ENCODE assay signal across 8 mouse cellular contexts in genomic region chr15:98676940-98677728, GRCm38 (mm10). TPM values are rescaled to one million over a fixed set of nuclear protein-coding genes. Genes with fewer than 3 reads are reported as not detected.
DNase-seq lines count a peak whose midpoint lies in the region; ATAC-seq and TF ChIP-seq lines count a peak whose summit lies in the region.

TSS of gene Rnd1 (minus strand) at chr15:98677461.

- H3K4me1 ChIP-seq in embryonic facial prominence, embryonic 14.5 days (ENCODE audit: control insufficient read depth, insufficient read depth, low read length): 0 out of 2 replicates have a peak, but pooled peaks cover 4% of the 10 kb centered on the region
- peaks cover 7% of the 10 kb centered on the region for H3K4me1 ChIP-seq in heart, adult 2 months (ENCODE audit: control insufficient read depth, insufficient read depth, low read length)
- H3K4me1 ChIP-seq in kidney, adult 2 months (ENCODE audit: control insufficient read depth, insufficient read depth, low read length): no peaks in the 10 kb centered on the region
- H3K4me1 ChIP-seq in limb, embryonic 11.5 days (ENCODE audit: control insufficient read depth, insufficient read depth, low read length): peaks cover 6% of the 10 kb centered on the region
- H3K4me1 ChIP-seq in midbrain, embryonic 13.5 days (replicated peaks): peaks cover 46% of the 10 kb centered on the region
- peaks cover 8% of the 10 kb centered on the region for H3K4me1 ChIP-seq in small intestine, adult 2 months (ENCODE audit: control insufficient read depth, insufficient read depth, insufficient read length, low read length)

- no peaks in the 10 kb centered on the region for H3K9me3 ChIP-seq in embryonic facial prominence, embryonic 14.5 days (ENCODE audit: control insufficient read depth, low read length)
- no peaks in the 10 kb centered on the region for H3K9me3 ChIP-seq in limb, embryonic 11.5 days (ENCODE audit: control insufficient read depth, low read length)
- H3K9me3 ChIP-seq in midbrain, embryonic 13.5 days: no peaks in the 10 kb centered on the region

- peak; percentile 100 for ATAC-seq in embryonic facial prominence, embryonic 14.5 days (ENCODE audit: low read depth)
- ATAC-seq in limb, embryonic 11.5 days (ENCODE audit: insufficient number of reproducible peaks, low FRiP score, low TSS enrichment, low read depth): peak; percentile 95
- peak; percentile 97 for ATAC-seq in midbrain, embryonic 13.5 days

- H3K36me3 ChIP-seq in embryonic facial prominence, embryonic 14.5 days (ENCODE audit: control insufficient read depth, insufficient read depth, low read length): no peaks in the 10 kb centered on the region
- H3K36me3 ChIP-seq in heart, adult 2 months (ENCODE audit: control insufficient read depth, insufficient read depth, low read length): no peaks in the 10 kb centered on the region
- H3K36me3 ChIP-seq in kidney, adult 2 months (ENCODE audit: control insufficient read depth, insufficient read depth, low read length): no peaks in the 10 kb centered on the region
- no peaks in the 10 kb centered on the region for H3K36me3 ChIP-seq in limb, embryonic 11.5 days (ENCODE audit: control insufficient read depth, insufficient read depth, low read length)
- H3K36me3 ChIP-seq in midbrain, embryonic 13.5 days: no peaks in the 10 kb centered on the region
- H3K36me3 ChIP-seq in small intestine, adult 2 months (ENCODE audit: control insufficient read depth, insufficient read depth, low read length): no peaks in the 10 kb centered on the region

- H3K27ac ChIP-seq in embryonic facial prominence, embryonic 14.5 days (replicated peaks; ENCODE audit: low read depth, low read length): no peak within 1 kb of the TSS
- peak within 1 kb of the TSS; percentile 60 for H3K27ac ChIP-seq in heart, adult 2 months
- no peak within 1 kb of the TSS for H3K27ac ChIP-seq in kidney, adult 2 months (ENCODE audit: insufficient read depth, low read depth, low read length)
- H3K27ac ChIP-seq in limb, embryonic 11.5 days (replicated peaks; ENCODE audit: low read depth, low read length): no peak within 1 kb of the TSS
- no peak within 1 kb of the TSS for H3K27ac ChIP-seq in midbrain, embryonic 13.5 days
- H3K27ac ChIP-seq in small intestine, adult 2 months (ENCODE audit: insufficient read depth, low read depth, low read length): no peak within 1 kb of the TSS

- H3K4me3 ChIP-seq in embryonic facial prominence, embryonic 14.5 days (ENCODE audit: low read depth, low read length): peak within 1 kb of the TSS; percentile 34
- H3K4me3 ChIP-seq in heart, adult 2 months: peak within 1 kb of the TSS; percentile 76
- H3K4me3 ChIP-seq in kidney, adult 2 months (ENCODE audit: insufficient read depth, low read depth, low read length): peak within 1 kb of the TSS; percentile 71
- H3K4me3 ChIP-seq in limb, embryonic 11.5 days (ENCODE audit: low read depth, low read length): peak within 1 kb of the TSS; percentile 33
- H3K4me3 ChIP-seq in midbrain, embryonic 13.5 days (replicated peaks): peak within 1 kb of the TSS; percentile 54
- H3K4me3 ChIP-seq in small intestine, adult 2 months (ENCODE audit: low read depth, low read length): peak within 1 kb of the TSS; percentile 65

- no peaks in the 10 kb centered on the region for H3K79me2 ChIP-seq in heart, adult 2 months (replicated peaks; ENCODE audit: control insufficient read depth, insufficient read depth, low read length)

- H3K27me3 ChIP-seq in embryonic facial prominence, embryonic 14.5 days (replicated peaks; ENCODE audit: control insufficient read depth, insufficient read depth, low read length): peaks cover 44% of the 10 kb centered on the region
- no peaks in the 10 kb centered on the region for H3K27me3 ChIP-seq in heart, adult 2 months (ENCODE audit: control insufficient read depth, insufficient read depth, low read length)
- no peaks in the 10 kb centered on the region for H3K27me3 ChIP-seq in kidney, adult 2 months (replicated peaks; ENCODE audit: control insufficient read depth, insufficient read depth, low read length)
- peaks cover 36% of the 10 kb centered on the region for H3K27me3 ChIP-seq in limb, embryonic 11.5 days (ENCODE audit: control insufficient read depth, insufficient read depth, low read length)
- 0 out of 2 replicates have a peak, but pooled peaks cover 9% of the 10 kb centered on the region for H3K27me3 ChIP-seq in midbrain, embryonic 13.5 days
- H3K27me3 ChIP-seq in small intestine, adult 2 months (ENCODE audit: control insufficient read depth, insufficient read depth, low read length): peaks cover 31% of the 10 kb centered on the region

- peak; percentile 12 for TF ChIP-seq CTCF in heart, adult 2 months (IDR thresholded peaks at IDR 0.05)
- no peak for TF ChIP-seq CTCF in kidney, adult 2 months (conservative IDR thresholded peaks at IDR 0.05; ENCODE audit: insufficient read depth, insufficient read length, low read depth, low read length)
- no peak for TF ChIP-seq CTCF in small intestine, adult 2 months (IDR thresholded peaks at IDR 0.05; ENCODE audit: extremely low read depth, insufficient read length, insufficient replicate concordance, low read depth, low read length)

- peak; percentile 100 for TF ChIP-seq POLR2A in heart, adult 2 months (IDR thresholded peaks at IDR 0.05; ENCODE audit: insufficient read depth, low read depth, low read length)
- peak; percentile 97 for TF ChIP-seq POLR2A in kidney, adult 2 months (IDR thresholded peaks at IDR 0.05; ENCODE audit: low read depth, low read length)
- peak; percentile 98 for TF ChIP-seq POLR2A in small intestine, adult 2 months (IDR thresholded peaks at IDR 0.05; ENCODE audit: low read depth, low read length)

- TF ChIP-seq EP300 in heart, adult 2 months (IDR thresholded peaks at IDR 0.05; ENCODE audit: insufficient read depth, low read depth, low read length): peak; percentile 75; the same call in 1 of the 2 replicates

- WGBS in embryonic facial prominence, embryonic 14.5 days: under 1% methylated on average over 25 of the region's 37 CpGs
- 2% methylated on average over 37 of the region's 37 CpGs for WGBS in heart, adult 2 months
- 1% methylated on average over 37 of the region's 37 CpGs for WGBS in kidney, adult 2 months
- 1% methylated on average over 37 of the region's 37 CpGs for whole genome bisulfite sequencing in limb, embryonic 11.5 days
- under 1% methylated on average over 37 of the region's 37 CpGs for WGBS in midbrain, embryonic 13.5 days
- under 1% methylated on average over 37 of the region's 37 CpGs for WGBS in small intestine, adult 2 months

- intact Hi-C loops in heart, adult 2 months (cut with DNase I): no loop called here

- DNase-seq in A20 (ENCODE audit: low read depth, low spot score): peak; percentile 92
- peak; percentile 19 to 57 for DNase-seq in adrenal gland, postnatal 4 days (ENCODE audit: low spot score in 2 of 2)
- peak; percentile 95 for DNase-seq in embryonic facial prominence, embryonic 14.5 days (ENCODE audit: low spot score)
- peak; percentile 87 to 89 for DNase-seq in heart, adult 2 months
- DNase-seq in kidney, adult 2 months: peak; percentile 93
- peak; percentile 80 for DNase-seq in limb, embryonic 11.5 days (ENCODE audit: low spot score)

- peak within 1 kb of the TSS; percentile 16; the same call in 1 of the 2 replicates for H3K9ac ChIP-seq in embryonic facial prominence, embryonic 14.5 days (ENCODE audit: low read depth, low read length)
- H3K9ac ChIP-seq in heart, adult 2 months (ENCODE audit: low read depth, low read length): peak within 1 kb of the TSS; percentile 71
- H3K9ac ChIP-seq in limb, embryonic 11.5 days (ENCODE audit: low read length): 0 out of 2 replicates have a peak within 1 kb of the TSS, but pooled peaks have one; percentile 4
- peak within 1 kb of the TSS; percentile 71 for H3K9ac ChIP-seq in midbrain, embryonic 13.5 days (replicated peaks)

- H3K4me2 ChIP-seq in embryonic facial prominence, embryonic 14.5 days (ENCODE audit: low read depth, low read length): peak within 1 kb of the TSS; percentile 65
- peak within 1 kb of the TSS; percentile 71 for H3K4me2 ChIP-seq in limb, embryonic 11.5 days (ENCODE audit: low read depth, severe bottlenecking)
- peak within 1 kb of the TSS; percentile 98 for H3K4me2 ChIP-seq in midbrain, embryonic 13.5 days (replicated peaks)

RNA-seq across cellular contexts. Expression of gene Rnd1, which starts in this region (rescaled TPM):
- 1 to 10 TPM; 1.1 to 1.9 TPM for total RNA-seq in adrenal gland, postnatal 4 days (2021)
- 0.42 TPM in 2 replicates for polyA plus RNA-seq in embryonic facial prominence, embryonic 14.5 days (2014; fragmentation: Nextera tagmentation; extraction: Ambion mirVana)
- total RNA-seq in heart, adult 2 months (2021): 1 to 10 TPM; 1.1 to 1.3 TPM
- polyA plus RNA-seq in heart, adult 2 months (2012; rRNA removed): 2.6 and 3.3 TPM in 2 replicates
- 2.2 and 2.8 TPM in 2 replicates for polyA plus RNA-seq in kidney, adult 2 months (2012; rRNA removed)
- polyA plus RNA-seq in limb, embryonic 11.5 days (2014; fragmentation: Nextera tagmentation; extraction: Ambion mirVana): 0.29 and 0.37 TPM in 2 replicates
- polyA plus RNA-seq in midbrain, embryonic 13.5 days (2015; fragmentation: Nextera tagmentation; extraction: Ambion mirVana): 10.2 and 12.7 TPM in 2 replicates
- 1.6 and 2.2 TPM in 2 replicates for polyA plus RNA-seq in small intestine, adult 2 months (2012; rRNA removed)

Comparison
In these comparisons a context has a peak if more than half of its experiments do, and no peak if none do; other contexts are left out.
1. Peak in DNase-seq, ATAC-seq, H3K4me3 ChIP-seq, H3K9ac ChIP-seq and H3K4me2 ChIP-seq in embryonic facial prominence, embryonic 14.5 days; RNA of the gene not detected or under 1 TPM.
2. Peak in DNase-seq, ATAC-seq, H3K4me3 ChIP-seq, H3K9ac ChIP-seq and H3K4me2 ChIP-seq in limb, embryonic 11.5 days; RNA of the gene not detected or under 1 TPM.
3. DNase-seq: peak in every context shown above with its lines; median percentile 95 in embryonic facial prominence, embryonic 14.5 days; 93 in kidney, adult 2 months; 92 in A20; 88 in heart, adult 2 months; 80 in limb, embryonic 11.5 days; 38 in adrenal gland, postnatal 4 days.
4. H3K9ac ChIP-seq: peak in every context shown above with its lines; median percentile 71 in heart, adult 2 months; 71 in midbrain, embryonic 13.5 days; 16 in embryonic facial prominence, embryonic 14.5 days; 4 in limb, embryonic 11.5 days.